Mouse (Mus musculus) right cerebral cortex, postnatal 14 days (tissue): Measurements from ENCODE around the gene Lamc1.
"Not testable (repeated sequence)": the region's sequence is repeated elsewhere in the genome, so short reads cannot be mapped to it uniquely, and the experiment has no call there.

ENCODE experiments used
- DNase-seq: peaks from one replicate; pipeline ENCODE4 v3.0.0; 2022

Lamc1 gene

DNA sequence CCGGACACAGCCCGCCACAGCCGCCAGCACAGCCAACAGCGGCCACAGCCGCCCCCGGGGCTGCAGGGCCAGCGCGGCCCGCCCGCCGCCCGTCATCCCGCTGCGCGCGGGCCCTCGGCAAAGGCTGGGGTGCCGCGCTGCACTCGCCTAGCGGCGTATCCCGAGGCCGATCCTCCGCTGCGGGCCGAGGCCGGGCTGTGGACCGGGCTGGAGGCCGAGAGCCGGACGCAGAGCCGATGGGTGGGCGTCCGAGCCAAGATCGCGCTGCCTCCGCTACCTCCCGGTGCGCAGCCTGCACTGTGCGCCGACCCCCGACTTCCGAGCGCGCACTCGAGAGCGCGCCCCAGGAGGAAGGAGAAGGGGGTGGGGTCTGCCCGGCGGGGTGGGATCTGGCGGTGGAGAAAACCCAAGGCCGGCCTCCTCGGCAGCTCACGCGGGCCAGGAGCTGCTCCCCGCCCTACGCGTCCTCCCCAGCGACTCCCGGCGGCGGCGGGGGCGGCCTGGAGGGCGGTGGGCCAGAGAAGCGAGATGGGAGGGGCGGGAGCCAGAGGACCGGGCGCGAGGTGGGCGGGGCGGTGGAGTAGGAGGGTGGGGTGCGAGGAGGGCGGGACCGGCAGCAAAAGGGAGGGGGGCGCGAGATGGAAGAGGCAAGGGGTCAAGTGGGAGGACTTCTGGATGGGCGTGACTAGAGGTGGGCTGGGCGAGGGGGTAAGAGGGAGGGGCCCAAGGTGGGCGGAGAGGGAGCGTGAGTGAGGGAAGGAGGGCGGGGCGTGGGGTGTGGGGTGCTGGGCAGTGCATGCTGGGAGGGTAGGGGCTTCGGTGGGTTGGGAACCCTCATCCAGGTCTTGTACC, at the start of gene Lamc1:
TSS of gene Lamc1 (minus strand) at position 343 of the 852 bp plus-strand sequence.
- DNase-seq: peak; percentile 80

- DNase-seq: no peak
Observed at GRCm38 (mm10) chr1:153380746-153381282, 48.2 kb upstream of the Lamc1 start.

DNA sequence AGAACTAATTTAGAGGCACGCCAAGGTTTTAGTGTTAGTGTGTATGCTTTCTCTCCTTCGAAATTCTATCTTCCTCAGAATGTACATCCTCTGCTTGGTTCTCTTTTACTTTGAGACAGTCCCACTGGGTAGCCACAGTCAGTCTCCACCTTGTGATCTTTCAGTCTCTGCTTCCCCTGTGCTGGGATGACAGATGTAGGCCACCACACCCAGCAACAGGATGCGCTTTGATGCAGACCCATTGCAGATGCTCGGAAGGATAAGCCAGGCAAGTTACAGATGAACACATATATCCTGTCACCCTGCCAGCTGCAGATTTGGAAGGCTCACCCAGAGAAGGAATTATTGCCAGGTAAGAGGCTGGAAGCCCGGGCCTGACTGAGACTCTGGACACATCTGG, 47.2 kb upstream of the Lamc1 start:
- no peak for DNase-seq

GRCm38 (mm10) chr1:153378587-153378986, 46.0 kb upstream of the Lamc1 start:
- no peak for DNase-seq

- DNase-seq: no peak
Observed at GRCm38 (mm10) chr1:153376446-153376845, 43.9 kb upstream of the Lamc1 start.

- no peak for DNase-seq
Observed at GRCm38 (mm10) chr1:153374136-153374535, 41.5 kb upstream of the Lamc1 start.

DNA sequence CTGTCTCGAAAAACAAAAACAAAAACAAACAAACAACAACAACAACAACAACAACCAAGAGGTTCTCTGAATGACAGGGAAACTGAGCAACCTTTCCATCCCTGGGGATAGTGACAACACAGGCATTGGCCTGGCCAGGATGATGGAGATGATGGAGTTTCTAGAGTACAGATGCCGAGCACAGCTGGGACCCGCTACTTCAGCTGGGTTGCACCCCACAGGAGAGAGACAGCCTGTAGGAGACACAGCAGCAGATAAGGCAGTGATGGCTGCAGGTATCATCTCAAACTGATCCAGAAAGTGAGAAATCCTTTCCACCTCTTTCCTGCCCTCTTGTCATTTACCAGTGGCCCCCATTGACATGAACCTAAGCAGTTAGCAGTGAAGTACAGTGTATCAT, 39.3 kb upstream of the Lamc1 start:
- no peak for DNase-seq

- no peak for DNase-seq
Observed at GRCm38 (mm10) chr1:153369011-153369410, 36.4 kb upstream of the Lamc1 start.

GRCm38 (mm10) chr1:153367048-153367447, 34.5 kb upstream of the Lamc1 start:
- DNase-seq: no peak

DNA sequence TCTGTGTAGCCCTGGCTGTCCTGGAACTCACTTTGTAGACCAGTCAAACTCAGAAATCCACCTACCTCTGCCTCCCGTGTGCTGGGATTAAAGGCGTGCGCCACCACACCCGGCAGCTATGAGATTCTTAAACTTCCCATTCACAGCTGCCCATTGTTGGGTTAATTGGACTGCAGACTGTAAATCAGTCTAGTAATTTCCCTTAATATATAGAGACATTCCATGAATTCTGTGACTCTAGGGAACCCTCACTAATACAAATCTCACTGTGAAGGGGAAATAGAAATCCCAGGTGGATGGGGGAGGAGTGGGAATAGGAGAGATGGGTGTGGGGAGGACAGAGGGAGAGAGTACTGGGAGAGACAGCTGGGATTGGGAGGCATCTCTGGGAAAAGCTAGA, 29.3 kb upstream of the Lamc1 start:
- DNase-seq: no peak

DNA sequence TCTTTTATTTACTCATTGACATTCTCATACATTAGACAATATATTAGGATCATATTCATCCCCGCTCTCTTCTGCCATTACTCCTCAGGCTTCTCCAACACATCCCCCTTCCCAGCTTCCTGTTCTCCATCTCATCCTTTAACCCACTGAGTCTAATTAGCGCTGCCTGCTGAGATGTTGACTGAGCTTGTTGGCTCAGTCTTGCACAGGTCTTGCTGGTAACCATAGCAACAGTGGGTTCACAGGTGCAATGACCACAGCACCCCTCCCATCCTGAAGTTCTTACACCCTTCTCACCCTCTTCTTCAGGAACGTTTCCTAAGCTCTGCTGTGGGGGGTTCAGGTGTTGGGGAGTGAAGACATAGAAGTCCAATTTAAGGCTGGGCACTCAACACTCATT, 28.0 kb upstream of the Lamc1 start:
- DNase-seq: no peak

DNA sequence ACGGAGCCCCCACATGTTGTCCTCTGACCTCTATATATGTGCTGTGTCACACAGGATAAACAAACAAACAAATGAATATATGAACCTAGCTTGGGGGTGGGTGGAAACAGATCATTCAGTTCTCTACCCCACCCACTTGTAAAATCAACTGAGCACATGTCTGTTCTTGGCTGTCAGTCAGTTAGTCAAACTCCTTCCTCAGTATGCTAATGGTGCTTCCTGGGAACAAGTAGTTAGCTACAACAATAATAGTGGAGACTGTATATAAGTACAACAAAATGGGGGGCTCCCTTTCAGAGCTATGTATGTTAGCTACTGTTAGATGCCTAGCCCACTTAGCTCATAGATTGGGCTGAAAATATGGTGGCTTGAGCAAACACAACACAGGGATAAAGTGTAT, 24.6 kb upstream of the Lamc1 start:
- DNase-seq: no peak

GRCm38 (mm10) chr1:153354466-153354865, 21.9 kb upstream of the Lamc1 start:
- DNase-seq: no peak

GRCm38 (mm10) chr1:153353736-153354430, 21.3 kb upstream of the Lamc1 start:
- no peak for DNase-seq

DNA sequence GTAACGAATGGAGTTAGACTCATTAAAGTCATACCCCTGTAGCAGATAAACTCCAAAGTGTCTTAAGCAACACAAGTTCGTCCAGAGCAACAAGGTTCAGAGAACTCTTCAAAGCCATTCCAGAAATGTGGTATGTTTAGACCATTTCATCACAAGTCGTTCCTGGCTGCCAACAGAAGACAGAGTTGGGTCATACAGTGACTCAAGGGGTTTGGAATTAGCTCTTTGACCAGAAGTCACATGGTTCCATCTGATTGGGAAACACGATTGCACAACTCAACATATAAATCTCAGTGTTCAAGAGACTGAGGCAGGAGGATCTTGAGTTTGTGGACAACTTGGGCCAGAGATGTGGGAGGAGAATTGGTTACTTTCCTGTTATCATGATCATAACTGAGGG, 18.4 kb upstream of the Lamc1 start:
- no peak for DNase-seq

GRCm38 (mm10) chr1:153347726-153348125, 15.1 kb upstream of the Lamc1 start:
- no peak for DNase-seq

GRCm38 (mm10) chr1:153347040-153347439, 14.5 kb upstream of the Lamc1 start:
- no peak for DNase-seq

DNA sequence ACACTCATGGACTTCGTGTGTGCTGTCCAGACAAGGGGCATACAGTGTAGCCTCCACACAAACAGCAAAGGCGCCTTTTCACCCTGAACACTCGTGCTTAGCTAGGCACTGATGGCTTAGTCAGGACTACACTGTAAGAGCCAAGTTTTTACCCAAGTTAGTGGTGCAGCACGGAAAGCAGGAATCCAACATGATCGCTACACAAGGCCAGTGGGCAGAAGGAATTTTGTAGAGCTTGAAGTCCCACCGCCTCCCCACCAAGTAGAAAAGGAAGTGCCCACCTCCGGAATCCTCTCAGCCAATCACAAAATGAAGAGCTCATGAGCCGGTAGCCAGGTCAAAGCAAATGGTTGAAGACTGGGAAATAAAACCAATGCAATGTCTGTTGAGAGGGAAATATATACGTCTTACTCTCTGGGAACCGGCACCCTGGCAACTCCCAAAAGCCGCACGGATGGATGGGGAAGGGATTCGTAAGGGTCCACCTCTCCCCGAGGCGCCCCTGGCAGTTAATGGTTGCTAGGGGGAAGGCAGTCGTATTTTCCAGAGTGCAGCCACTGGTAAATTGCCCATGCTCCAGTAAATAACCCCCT, 13.2 kb upstream of the Lamc1 start:
- no peak for DNase-seq

GRCm38 (mm10) chr1:153345002-153345401, 12.4 kb upstream of the Lamc1 start:
- no peak for DNase-seq

DNA sequence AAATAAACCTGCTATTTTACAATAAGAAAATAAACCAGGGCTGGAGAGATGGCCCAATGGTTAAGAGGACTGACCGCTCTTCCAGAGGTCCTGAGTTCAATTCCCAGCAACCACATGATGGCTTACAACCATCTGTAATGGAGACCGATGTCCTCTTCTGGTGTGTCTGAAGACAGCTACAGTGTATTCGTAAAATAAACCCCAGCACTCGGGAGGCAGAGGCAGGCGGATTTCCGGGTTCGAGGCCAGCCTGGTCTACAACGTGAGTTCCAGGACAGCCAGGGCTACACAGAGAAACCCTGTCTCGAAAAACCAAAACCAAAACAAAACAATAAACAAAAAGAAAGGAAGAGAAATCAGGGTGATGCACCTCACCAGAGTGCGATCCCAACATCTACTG, 2.9 kb upstream of the Lamc1 start:
- not testable (repeated sequence) for DNase-seq

GRCm38 (mm10) chr1:153333296-153334121, 923 bp upstream of the Lamc1 start:
- no peak for DNase-seq

DNA sequence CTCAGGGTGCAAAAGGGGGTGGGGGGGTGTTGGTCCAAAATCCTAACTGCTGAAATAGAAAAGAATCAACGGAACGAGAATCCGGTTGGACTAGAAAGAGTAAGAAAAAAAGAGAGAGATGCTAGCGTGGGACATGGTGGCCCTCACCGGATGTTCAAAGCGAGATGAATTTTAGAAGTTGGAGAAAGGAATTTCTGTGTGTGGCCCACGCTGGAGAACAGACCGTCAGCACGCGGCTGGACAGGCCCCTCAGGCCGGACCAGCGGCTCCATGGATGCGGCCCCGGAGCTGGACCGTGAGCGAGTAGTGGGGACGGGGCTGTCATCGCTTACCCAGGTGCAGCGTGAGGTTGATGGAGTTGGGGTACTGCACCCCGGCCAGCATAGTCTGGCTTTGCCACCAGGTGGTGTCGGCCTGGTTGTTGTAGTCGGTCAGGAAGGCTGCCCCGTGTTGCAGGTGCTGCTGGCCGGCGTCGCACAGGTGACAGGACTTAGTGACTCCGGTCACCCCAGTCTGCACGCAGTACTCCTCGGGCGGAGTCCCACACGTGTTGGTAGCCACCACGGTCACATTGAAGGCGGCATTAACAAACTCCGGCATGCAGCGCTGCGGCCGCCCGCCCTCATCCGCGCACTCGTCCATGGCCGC, 666 bp downstream of the Lamc1 start:
- DNase-seq: peak; percentile 23
